Mouse (Mus musculus) embryonic facial prominence, embryonic 13.5 days (tissue): Measurements from ENCODE around the gene Lhx8. TPM values are rescaled to one million over a fixed set of nuclear protein-coding genes. Genes with fewer than 3 reads are reported as not detected.

Experiments
- ATAC-seq: fragments of 200-750 bp; cut with Nextera tagmentation; 2 replicates; pipeline ENCODE4 v1.8.0; 2017; ENCODE audit warnings: low read depth; ENCODE audit not compliant: insufficient number of reproducible peaks, insufficient read depth, low FRiP score, low TSS enrichment
- H3K27ac ChIP-seq: fragments of 300-500 bp; sonication (generic); 2 replicates; pipeline ENCODE4 v1.5.1; 2015; ENCODE audit warnings: moderate library complexity, mild to moderate bottlenecking, inconsistent platforms
- H3K27me3 ChIP-seq: fragments of 300-500 bp; sonication (generic); 2 replicates; pipeline ENCODE4 v1.6.1; 2015; ENCODE audit warnings: mild to moderate bottlenecking, inconsistent platforms
- H3K36me3 ChIP-seq: fragments of 300-500 bp; sonication (generic); 2 replicates; pipeline ENCODE4 v1.6.1; 2015; ENCODE audit warnings: mild to moderate bottlenecking, inconsistent platforms
- H3K4me1 ChIP-seq: fragments of 300-500 bp; sonication (generic); 2 replicates; pipeline ENCODE4 v1.6.1; 2015; ENCODE audit warnings: inconsistent platforms
- H3K4me2 ChIP-seq: fragments of 300-500 bp; sonication (generic); 2 replicates; pipeline ENCODE4 v1.6.1; 2015; ENCODE audit warnings: moderate library complexity, mild to moderate bottlenecking, inconsistent platforms
- H3K4me3 ChIP-seq: fragments of 300-500 bp; sonication (generic); 2 replicates; pipeline ENCODE4 v1.5.1; 2015; ENCODE audit warnings: mild to moderate bottlenecking, inconsistent platforms
- H3K9ac ChIP-seq: fragments of 300-500 bp; sonication (generic); 2 replicates; pipeline ENCODE4 v1.6.1; 2015; ENCODE audit warnings: mild to moderate bottlenecking, inconsistent platforms
- H3K9me3 ChIP-seq: fragments of 300-500 bp; sonication (generic); 2 replicates; pipeline ENCODE4 v1.6.1; 2016; ENCODE audit warnings: inconsistent platforms
- WGBS: fragments of 180-500 bp; shearing (Covaris S2); methylation state at CpG from one replicate; pipeline ENCODE4 v1.1.7; 2015; ENCODE audit warnings: mixed read lengths; 5-methylcytosine and 5-hydroxymethylcytosine counted together
- polyA plus RNA-seq: library from polyadenylated mRNA; unstranded; fragments of >200 nt; fragmentation: Nextera tagmentation; extraction: Ambion mirVana; gene quantifications from 2 replicates; pipeline ENCODE4 v1.2.1, GENCODE M21; 2015

Gene Lhx8
- polyA plus RNA-seq, 1 experiment from 2014 or later = 61.9 TPM

DNA sequence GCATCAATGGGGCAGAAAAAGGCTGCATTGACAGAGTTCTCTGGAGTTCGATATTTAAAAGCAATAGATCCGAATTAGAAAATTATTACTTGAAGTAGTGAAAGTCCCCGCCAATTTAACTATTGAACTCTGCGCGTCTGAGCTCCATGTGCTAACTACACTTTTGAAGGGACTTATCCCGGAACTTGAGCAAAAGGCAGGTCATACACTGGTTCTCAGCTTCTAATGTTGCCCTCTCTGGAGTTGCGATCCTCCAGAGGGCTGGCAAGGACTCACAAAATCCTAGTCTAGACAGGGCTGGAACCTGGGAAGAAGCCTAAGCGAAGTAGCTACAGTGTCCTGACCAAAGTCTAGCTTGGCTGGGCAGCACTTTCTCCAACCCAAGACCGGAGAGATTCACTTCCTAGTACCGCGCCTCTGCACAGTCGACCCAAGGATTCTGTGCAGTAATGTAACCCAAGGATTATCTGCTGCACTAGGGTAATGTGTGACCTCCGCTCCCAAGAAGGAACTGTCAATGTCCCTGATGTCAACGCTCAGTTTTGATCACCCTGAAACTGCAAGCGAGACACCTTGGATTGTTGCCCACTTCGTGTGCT is 3.0 kb upstream of the Lhx8 start:
- Histone ChIP-seq H3K27me3 (peaks cover 77% of the 10 kb centered on the region), H3K36me3 (no peaks in the 10 kb centered on the region), H3K4me1 (peaks cover 25% of the 10 kb centered on the region), H3K9me3 (no peaks in the 10 kb centered on the region), H3K27ac (peak overlapping the region; percentile 97), H3K4me2 (peak overlapping the region; percentile 71), H3K4me3 (peak overlapping the region; percentile 62), H3K9ac (peak overlapping the region; percentile 82)
- 3% methylated on average over 16 of the region's 16 CpGs for WGBS
- no peak for ATAC-seq

DNA sequence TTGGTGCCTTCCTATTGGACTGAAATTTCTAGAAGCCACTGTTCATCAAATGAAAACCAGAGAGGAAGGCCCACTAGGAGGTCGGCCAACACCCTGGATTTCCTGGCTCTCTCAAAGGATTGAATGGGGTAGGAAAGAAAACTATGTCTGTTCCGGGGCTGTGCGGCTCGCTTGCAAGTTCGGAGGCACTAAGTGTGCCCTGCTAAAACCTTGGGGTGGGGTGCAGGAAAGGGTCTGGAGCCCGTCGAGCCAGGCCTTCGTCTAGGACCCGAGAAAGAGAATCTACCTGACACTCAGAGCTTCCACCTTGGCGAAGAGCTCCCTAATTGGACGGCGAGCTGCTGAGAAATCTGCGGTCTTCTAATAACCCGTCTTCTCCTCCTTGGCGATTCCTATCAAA is 2.5 kb upstream of the Lhx8 start:
- Histone ChIP-seq H3K27me3 (peaks cover 82% of the 10 kb centered on the region), H3K4me1 (peaks cover 29% of the 10 kb centered on the region), H3K36me3 (no peaks in the 10 kb centered on the region), H3K4me2 (peak overlapping the region; percentile 71), H3K9ac (peak overlapping the region; percentile 82), H3K27ac (peak overlapping the region; percentile 97), H3K4me3 (peak overlapping the region; percentile 62), H3K9me3 (no peaks in the 10 kb centered on the region)
- WGBS = 2% methylated on average over 15 of the region's 15 CpGs
- no peak for ATAC-seq

- H3K4me3 ChIP-seq = peak overlapping the region; percentile 62
- H3K9ac ChIP-seq = peak overlapping the region; percentile 82
- H3K27me3 ChIP-seq = peaks cover 83% of the 10 kb centered on the region
- WGBS = under 1% methylated on average over 20 of the region's 20 CpGs
- H3K27ac ChIP-seq = peak overlapping the region; percentile 97
- no peaks in the 10 kb centered on the region for H3K36me3 ChIP-seq
- no peaks in the 10 kb centered on the region for H3K9me3 ChIP-seq
- ATAC-seq = no peak
- peak overlapping the region; percentile 71 for H3K4me2 ChIP-seq
- peaks cover 31% of the 10 kb centered on the region for H3K4me1 ChIP-seq
Measured at GRCm38 (mm10) chr3:154332213-154332530, 1.7 kb upstream of the Lhx8 start.

- no peak for ATAC-seq
- Histone ChIP-seq H3K9me3 (no peaks in the 10 kb centered on the region), H3K9ac (peak overlapping the region; percentile 82), H3K27me3 (peaks cover 83% of the 10 kb centered on the region), H3K4me2 (peak overlapping the region; percentile 71), H3K4me1 (peaks cover 31% of the 10 kb centered on the region), H3K4me3 (peak overlapping the region; percentile 62), H3K27ac (peak overlapping the region; percentile 97), H3K36me3 (no peaks in the 10 kb centered on the region)
- WGBS = 2% methylated on average over 21 of the region's 21 CpGs
Measured at GRCm38 (mm10) chr3:154331506-154332212, 1.2 kb upstream of the Lhx8 start.

- H3K27ac ChIP-seq = peak overlapping the region; percentile 97
- WGBS = under 1% methylated on average over 10 of the region's 10 CpGs
- H3K4me1 ChIP-seq = peaks cover 31% of the 10 kb centered on the region
- no peaks in the 10 kb centered on the region for H3K36me3 ChIP-seq
- ATAC-seq = no peak
- peak overlapping the region; percentile 62 for H3K4me3 ChIP-seq
- H3K9ac ChIP-seq = peak overlapping the region; percentile 89
- H3K9me3 ChIP-seq = no peaks in the 10 kb centered on the region
- peak overlapping the region; percentile 71 for H3K4me2 ChIP-seq
- peaks cover 83% of the 10 kb centered on the region for H3K27me3 ChIP-seq
Measured at GRCm38 (mm10) chr3:154331003-154331340, 513 bp upstream of the Lhx8 start.

- peaks cover 82% of the 10 kb centered on the region for H3K27me3 ChIP-seq
Measured at GRCm38 (mm10) chr3:154329323-154330180, 907 bp downstream of the Lhx8 start.

DNA sequence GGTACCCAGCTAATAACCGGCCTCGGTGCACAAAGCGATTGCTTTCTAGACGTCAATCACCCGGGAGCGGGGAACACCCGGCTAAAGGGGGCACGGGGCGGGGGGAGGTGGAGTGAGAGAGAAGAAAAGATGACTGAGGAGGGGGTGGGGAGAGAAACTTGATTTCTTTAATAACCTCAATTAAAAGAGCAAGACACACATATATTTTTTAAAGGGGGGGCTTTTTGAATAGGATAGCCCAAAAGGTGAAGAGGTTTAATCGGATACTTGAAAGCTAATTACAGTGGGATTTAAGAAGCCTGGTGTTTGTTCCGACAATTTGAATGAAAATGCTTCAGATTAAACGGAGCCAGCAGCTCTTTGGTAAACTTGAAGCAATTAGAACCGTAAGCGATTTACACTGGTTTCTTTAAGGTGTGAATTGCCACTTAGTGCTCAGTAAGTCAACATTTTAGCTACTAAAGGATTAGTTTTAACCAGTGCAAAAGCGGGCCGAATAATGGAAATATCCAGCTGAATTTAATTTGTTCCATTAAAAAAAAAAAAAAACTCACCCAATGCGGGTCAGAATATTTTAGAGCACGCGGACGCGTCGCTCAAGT is 1.6 kb downstream of the Lhx8 start:
- peak overlapping the region; percentile 97 for H3K27ac ChIP-seq
- H3K4me3 ChIP-seq = peak overlapping the region; percentile 62
- no peaks in the 10 kb centered on the region for H3K9me3 ChIP-seq
- H3K4me2 ChIP-seq = peak overlapping the region; percentile 71
- peaks cover 81% of the 10 kb centered on the region for H3K27me3 ChIP-seq
- peak overlapping the region; percentile 89 for H3K9ac ChIP-seq
- peaks cover 26% of the 10 kb centered on the region for H3K4me1 ChIP-seq
- under 1% methylated on average over 22 of the region's 22 CpGs for WGBS
- ATAC-seq = no peak
- no peaks in the 10 kb centered on the region for H3K36me3 ChIP-seq

More at GRCm38 (mm10) chr3:154329323-154330180, 907 bp downstream of the Lhx8 start:
- H3K9ac ChIP-seq = peak overlapping the region; percentile 89
- H3K27ac ChIP-seq = peak overlapping the region; percentile 97
- peak overlapping the region; percentile 62 for H3K4me3 ChIP-seq
- no peaks in the 10 kb centered on the region for H3K9me3 ChIP-seq
- peaks cover 28% of the 10 kb centered on the region for H3K4me1 ChIP-seq
- under 1% methylated on average over 54 of the region's 54 CpGs for whole genome bisulfite sequencing
- no peaks in the 10 kb centered on the region for H3K36me3 ChIP-seq
- ATAC-seq = 0 out of 2 replicates have a peak, but pooled peaks have one; percentile 8
- peak overlapping the region; percentile 71 for H3K4me2 ChIP-seq

DNA sequence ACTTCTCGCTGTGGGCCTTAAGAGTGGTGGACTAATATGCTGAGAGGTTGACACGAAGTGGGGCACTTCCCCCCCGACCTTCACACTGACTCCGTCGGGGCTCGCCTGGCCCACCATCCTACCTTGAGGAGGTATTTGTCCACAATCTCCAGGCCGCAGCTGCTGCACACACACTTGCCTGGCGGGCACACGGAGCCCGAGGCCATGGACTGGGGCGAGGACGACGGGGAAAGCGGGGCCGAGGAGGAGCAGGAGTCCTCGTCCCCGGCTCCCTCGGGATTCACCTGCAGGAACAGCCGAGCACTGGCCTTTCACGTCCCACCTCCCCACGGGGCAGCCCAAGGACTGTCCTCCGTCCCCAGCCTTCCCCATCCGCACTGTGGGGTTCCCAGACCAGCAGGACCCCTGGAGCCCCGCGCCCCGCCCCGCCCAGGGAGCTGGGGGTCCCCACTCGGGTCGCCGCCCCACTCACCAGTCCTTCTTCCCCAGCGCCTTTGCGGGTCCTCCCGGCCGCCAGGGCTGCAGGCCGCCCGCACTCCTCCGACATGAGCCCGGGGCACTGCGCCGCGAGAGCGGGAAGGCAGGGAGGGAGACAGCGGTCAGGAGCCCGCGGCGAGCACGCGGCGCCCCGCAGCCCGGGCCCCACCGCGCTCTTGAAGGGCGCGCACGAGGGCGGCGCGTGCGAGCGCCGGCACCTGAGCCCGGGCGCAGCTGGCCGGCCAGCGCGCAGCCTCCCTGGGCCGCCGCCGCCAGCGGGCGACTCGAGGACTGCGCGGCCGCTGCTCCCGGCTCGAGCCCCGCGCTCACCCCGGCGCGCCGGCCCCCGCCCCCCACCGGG is 2.4 kb downstream of the Lhx8 start:
- H3K4me1 ChIP-seq = peaks cover 26% of the 10 kb centered on the region

GRCm38 (mm10) chr3:154327110-154327882 is 3.2 kb downstream of the Lhx8 start:
- peak overlapping the region; percentile 97 for H3K27ac ChIP-seq
- peaks cover 26% of the 10 kb centered on the region for H3K4me1 ChIP-seq
- whole genome bisulfite sequencing = 5% methylated on average over 13 of the region's 13 CpGs
- peak overlapping the region; percentile 89 for H3K9ac ChIP-seq
- no peak for ATAC-seq
- peak overlapping the region; percentile 62 for H3K4me3 ChIP-seq
- H3K36me3 ChIP-seq = no peaks in the 10 kb centered on the region
- H3K4me2 ChIP-seq = peak overlapping the region; percentile 71
- H3K27me3 ChIP-seq = peaks cover 77% of the 10 kb centered on the region
- H3K9me3 ChIP-seq = no peaks in the 10 kb centered on the region

More for the DNA sequence above, 2.4 kb downstream of the Lhx8 start:
- WGBS = under 1% methylated on average over 78 of the region's 86 CpGs
- Histone ChIP-seq H3K4me2 (peak overlapping the region; percentile 71), H3K9ac (peak overlapping the region; percentile 89), H3K36me3 (no peaks in the 10 kb centered on the region), H3K4me3 (peak overlapping the region; percentile 62), H3K27ac (peak overlapping the region; percentile 97), H3K9me3 (no peaks in the 10 kb centered on the region), H3K27me3 (peaks cover 80% of the 10 kb centered on the region)
- peak; percentile 33; the same call in 1 of the 2 replicates for ATAC-seq

- peak overlapping the region; percentile 71 for H3K9ac ChIP-seq
- peaks cover 51% of the 10 kb centered on the region for H3K27me3 ChIP-seq
- peak overlapping the region; percentile 48 for H3K4me2 ChIP-seq
- peak overlapping the region; percentile 57; the same call in 1 of the 2 replicates for H3K27ac ChIP-seq
- peak overlapping the region; percentile 25 for H3K4me3 ChIP-seq
- no peaks in the 10 kb centered on the region for H3K9me3 ChIP-seq
- 54% methylated on average over 13 of the region's 13 CpGs for WGBS
- ATAC-seq = no peak
- H3K36me3 ChIP-seq = 0 out of 2 replicates have a peak, but pooled peaks cover 4% of the 10 kb centered on the region
- H3K4me1 ChIP-seq = peaks cover 7% of the 10 kb centered on the region; the same call in 1 of the 2 replicates
Measured at GRCm38 (mm10) chr3:154321921-154322574, 8.4 kb downstream of the Lhx8 start.
